In the genomic region with DNA sequence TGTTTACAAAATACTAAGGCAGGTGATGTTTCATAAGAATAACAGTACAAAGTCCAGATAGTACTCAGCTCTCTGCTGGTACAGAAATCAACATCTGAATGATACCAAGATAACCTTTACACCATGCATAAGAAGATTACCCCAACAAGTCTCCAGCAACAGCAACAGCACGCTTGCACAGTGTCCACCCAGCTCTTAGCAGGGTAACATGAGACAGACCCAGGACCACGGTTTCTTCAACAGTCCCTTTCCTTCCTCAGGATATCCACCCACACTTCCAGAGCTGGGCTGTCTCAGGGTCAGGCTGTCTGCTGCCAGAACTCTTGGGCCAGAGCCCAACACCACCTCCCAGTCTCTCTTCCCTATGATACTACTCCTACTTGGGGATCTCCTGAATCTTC, we compare ENCODE assay signal across 14 mouse cellular contexts. TPM values are rescaled to one million over a fixed set of nuclear protein-coding genes. Genes with fewer than 3 reads are reported as not detected.
DNase-seq lines count a peak whose midpoint lies in the region; ATAC-seq lines count a peak whose summit lies in the region.
"Had no signal": no experiment of that assay in that cellular context is flagged by ENCODE, and none has a peak within 500 bp of the region (broad histone marks: within the 10 kb centered on the region; RNA-seq: fewer than 3 reads in every experiment).

No protein-coding gene starts in this region.

- no peak overlapping the region for H3K4me2 ChIP-seq in intestine, embryonic 15.5 days (replicated peaks)
- H3K4me2 ChIP-seq in lung, embryonic 15.5 days: no peak overlapping the region
- no peak overlapping the region for H3K4me2 ChIP-seq in midbrain, embryonic 15.5 days
- H3K4me2 ChIP-seq: hindbrain, embryonic 14.5 days; liver, embryonic 13.5 days had no signal

- H3K4me1 ChIP-seq in intestine, embryonic 15.5 days (replicated peaks): peaks cover 8% of the 10 kb centered on the region; the same call in 1 of the 2 replicates
- peaks cover 20% of the 10 kb centered on the region; the same call in 1 of the 2 replicates for H3K4me1 ChIP-seq in lung, embryonic 15.5 days
- H3K4me1 ChIP-seq in midbrain, embryonic 15.5 days: no peaks in the 10 kb centered on the region

- DNase-seq in heart, adult 11 months: peak; percentile 98
- no peak for DNase-seq in heart, postnatal 25 days (ENCODE audit: low spot score)
- peak; percentile 55 to 59 for DNase-seq in adrenal gland, postnatal 36 days
- no peak for DNase-seq in urinary bladder, postnatal 25 days (ENCODE audit: low spot score)
- no peak for DNase-seq in Muller cell, postnatal 12 days (ENCODE audit: inconsistent ontology term)
- DNase-seq: layer of hippocampus, postnatal 36 days; liver, embryonic 13.5 days had no signal

- ATAC-seq in intestine, embryonic 15.5 days: peak; percentile 57
- peak; percentile 59 for ATAC-seq in lung, embryonic 15.5 days (ENCODE audit: borderline replicate concordance, extremely low read depth, low FRiP score, low TSS enrichment)
- ATAC-seq in midbrain, embryonic 15.5 days (replicated peaks): no peak
- ATAC-seq: Patski had no signal

- no peak overlapping the region for H3K27ac ChIP-seq in intestine, embryonic 15.5 days
- no peak overlapping the region for H3K27ac ChIP-seq in lung, embryonic 15.5 days
- no peak overlapping the region for H3K27ac ChIP-seq in midbrain, embryonic 15.5 days
- H3K27ac ChIP-seq: hindbrain, embryonic 14.5 days; liver, embryonic 13.5 days had no signal

- H3K27me3 ChIP-seq in intestine, embryonic 15.5 days (replicated peaks): no peaks in the 10 kb centered on the region
- no peaks in the 10 kb centered on the region for H3K27me3 ChIP-seq in lung, embryonic 15.5 days
- no peaks in the 10 kb centered on the region for H3K27me3 ChIP-seq in midbrain, embryonic 15.5 days (replicated peaks)
- H3K27me3 ChIP-seq: Patski had no signal

- intact Hi-C loops in heart, postnatal 25 days (cut with DNase I): no loop called here

- H3K9me3 ChIP-seq in intestine, embryonic 15.5 days: no peaks in the 10 kb centered on the region
- H3K9me3 ChIP-seq in lung, embryonic 15.5 days: no peaks in the 10 kb centered on the region
- H3K9me3 ChIP-seq in midbrain, embryonic 15.5 days: no peaks in the 10 kb centered on the region
- H3K9me3 ChIP-seq: liver, embryonic 13.5 days had no signal

- no peak overlapping the region for H3K9ac ChIP-seq in intestine, embryonic 15.5 days
- H3K9ac ChIP-seq in lung, embryonic 15.5 days: no peak overlapping the region
- no peak overlapping the region for H3K9ac ChIP-seq in midbrain, embryonic 15.5 days
- H3K9ac ChIP-seq: hindbrain, embryonic 14.5 days; liver, embryonic 13.5 days had no signal

- no peaks in the 10 kb centered on the region for H3K36me3 ChIP-seq in intestine, embryonic 15.5 days
- H3K36me3 ChIP-seq in lung, embryonic 15.5 days: no peaks in the 10 kb centered on the region
- no peaks in the 10 kb centered on the region for H3K36me3 ChIP-seq in midbrain, embryonic 15.5 days (replicated peaks)
- H3K36me3 ChIP-seq: liver, embryonic 13.5 days had no signal

- H3K4me3 ChIP-seq in intestine, embryonic 15.5 days (replicated peaks): no peak overlapping the region
- no peak overlapping the region for H3K4me3 ChIP-seq in lung, embryonic 15.5 days
- H3K4me3 ChIP-seq in midbrain, embryonic 15.5 days: no peak overlapping the region
- H3K4me3 ChIP-seq: erythroblast, embryonic 14.5 days; liver, embryonic 13.5 days had no signal

- WGBS in intestine, embryonic 15.5 days: 36% methylated on average over 2 of the region's 2 CpGs
- 40% methylated on average over 2 of the region's 2 CpGs for WGBS in lung, embryonic 15.5 days
- WGBS in midbrain, embryonic 15.5 days: 76% methylated on average over 2 of the region's 2 CpGs

RNA-seq across cellular contexts. Expression of a gene that starts 8.5 kb away (rescaled TPM):
- 1 to 10 TPM; 5.8 to 7.7 TPM for total RNA-seq in heart, postnatal 25 days (2021)
- total RNA-seq in adrenal gland, postnatal 36 days (2021): 10 to 100 TPM in 1 of 2 experiments, 1 to 10 TPM in 1; 5.7 to 10.7 TPM
- 12.9 and 13.5 TPM in 2 replicates for polyA plus RNA-seq in intestine, embryonic 15.5 days (2015; fragmentation: Nextera tagmentation; extraction: Ambion mirVana)
- 21.8 and 24.3 TPM in 2 replicates for polyA plus RNA-seq in lung, embryonic 15.5 days (2015; fragmentation: Nextera tagmentation; extraction: Ambion mirVana)
- 26.1 and 27.0 TPM in 2 replicates for polyA plus RNA-seq in midbrain, embryonic 15.5 days (2015; fragmentation: Nextera tagmentation; extraction: Ambion mirVana)
- total RNA-seq: monocyte, adult 5-6 weeks had no signal

RNA-seq across cellular contexts. Expression of a gene that starts 39.3 kb away (rescaled TPM):
- total RNA-seq in heart, postnatal 25 days (2021): 1 to 10 TPM; 1.3 to 2.0 TPM
- total RNA-seq in adrenal gland, postnatal 36 days (2021): under 1 TPM; 0.49 to 0.93 TPM
- 0.40 and 0.68 TPM in 2 replicates for polyA plus RNA-seq in intestine, embryonic 15.5 days (2015; fragmentation: Nextera tagmentation; extraction: Ambion mirVana)
- polyA plus RNA-seq in lung, embryonic 15.5 days (2015; fragmentation: Nextera tagmentation; extraction: Ambion mirVana): 0.97 and 1.5 TPM in 2 replicates
- 1.2 and 1.5 TPM in 2 replicates for polyA plus RNA-seq in midbrain, embryonic 15.5 days (2015; fragmentation: Nextera tagmentation; extraction: Ambion mirVana)
- total RNA-seq: monocyte, adult 5-6 weeks had no signal
- polyA plus RNA-seq: Patski had no signal

RNA-seq across cellular contexts. Expression of a gene that starts 42.8 kb away (rescaled TPM):
- over 10,000 TPM in 1 of 2 experiments, 1,000 to 10,000 TPM in 1; 8,713 to 18,074 TPM for total RNA-seq in heart, postnatal 25 days (2021)
- 1,000 to 10,000 TPM; 1,676 to 2,955 TPM for total RNA-seq in adrenal gland, postnatal 36 days (2021)
- polyA plus RNA-seq in intestine, embryonic 15.5 days (2015; fragmentation: Nextera tagmentation; extraction: Ambion mirVana): 10,966 and 11,197 TPM in 2 replicates
- 21,194 and 23,046 TPM in 2 replicates for polyA plus RNA-seq in lung, embryonic 15.5 days (2015; fragmentation: Nextera tagmentation; extraction: Ambion mirVana)
- 6,359 and 8,071 TPM in 2 replicates for polyA plus RNA-seq in midbrain, embryonic 15.5 days (2015; fragmentation: Nextera tagmentation; extraction: Ambion mirVana)
- polyA plus RNA-seq: Patski had no signal

RNA-seq across cellular contexts. Expression of a gene that starts 52.4 kb away (rescaled TPM):
- 1 to 10 TPM in 1 of 2 experiments, under 1 TPM in 1; 0.70 to 1.9 TPM for total RNA-seq in heart, postnatal 25 days (2021)
- not detected for total RNA-seq in adrenal gland, postnatal 36 days (2021)
- 3.0 and 3.3 TPM in 2 replicates for polyA plus RNA-seq in intestine, embryonic 15.5 days (2015; fragmentation: Nextera tagmentation; extraction: Ambion mirVana)
- 1.4 and 2.8 TPM in 2 replicates for polyA plus RNA-seq in lung, embryonic 15.5 days (2015; fragmentation: Nextera tagmentation; extraction: Ambion mirVana)
- 0.83 and 1.3 TPM in 2 replicates for polyA plus RNA-seq in midbrain, embryonic 15.5 days (2015; fragmentation: Nextera tagmentation; extraction: Ambion mirVana)
- total RNA-seq: monocyte, adult 5-6 weeks had no signal
- polyA plus RNA-seq: Patski had no signal

RNA-seq across cellular contexts. Expression of a gene that starts 55.8 kb away (rescaled TPM):
- total RNA-seq in heart, postnatal 25 days (2021): over 10,000 TPM in 1 of 2 experiments, 1,000 to 10,000 TPM in 1; 9,129 to 20,531 TPM
- total RNA-seq in adrenal gland, postnatal 36 days (2021): 1,000 to 10,000 TPM; 2,230 to 3,771 TPM
- polyA plus RNA-seq in intestine, embryonic 15.5 days (2015; fragmentation: Nextera tagmentation; extraction: Ambion mirVana): 4,064 and 4,369 TPM in 2 replicates
- 7,834 and 8,642 TPM in 2 replicates for polyA plus RNA-seq in lung, embryonic 15.5 days (2015; fragmentation: Nextera tagmentation; extraction: Ambion mirVana)
- polyA plus RNA-seq in midbrain, embryonic 15.5 days (2015; fragmentation: Nextera tagmentation; extraction: Ambion mirVana): 2,454 and 3,091 TPM in 2 replicates
- polyA plus RNA-seq: Patski had no signal

Comparison
In these comparisons a context has a peak if more than half of its experiments do, and no peak if none do; other contexts are left out.
1. DNase-seq: peak in heart, adult 11 months (single experiment) and adrenal gland, postnatal 36 days (2 of 2); none in heart, postnatal 25 days (single experiment), urinary bladder, postnatal 25 days (single experiment) and Muller cell, postnatal 12 days (single experiment).